Mouse (Mus musculus) hindbrain, embryonic 15.5 days (tissue): ENCODE measurements around the gene Xylt1. TPM values are rescaled to one million over a fixed set of nuclear protein-coding genes. Genes with fewer than 3 reads are reported as not detected.
A peak's percentile ranks its signal among the peaks of the same experiment; 100 is the strongest.

ENCODE experiments used
- ATAC-seq: fragments of 200-750 bp; cut with Nextera tagmentation; 2 replicates; pipeline ENCODE4 v1.8.0; 2017; ENCODE audit warnings: low read depth, moderate number of reproducible peaks, moderate TSS enrichment; ENCODE audit not compliant: low FRiP score
- H3K27ac ChIP-seq: fragments of 300-500 bp; sonication (generic); replicated peaks from 2 replicates; pipeline ENCODE4 v1.5.1; 2015; ENCODE audit warnings: mild to moderate bottlenecking, inconsistent platforms
- H3K27me3 ChIP-seq: fragments of 300-500 bp; sonication (generic); 2 replicates; pipeline ENCODE4 v1.6.1; 2015; ENCODE audit warnings: control low read depth, inconsistent platforms
- H3K36me3 ChIP-seq: fragments of 300-500 bp; sonication (generic); 2 replicates; pipeline ENCODE4 v1.6.1; 2015; ENCODE audit warnings: control low read depth, inconsistent platforms
- H3K4me1 ChIP-seq: fragments of 300-500 bp; sonication (generic); replicated peaks from 2 replicates; pipeline ENCODE4 v1.6.1; 2015; ENCODE audit warnings: control low read depth, inconsistent platforms
- H3K4me2 ChIP-seq: fragments of 300-500 bp; sonication (generic); 2 replicates; pipeline ENCODE4 v1.6.1; 2015; ENCODE audit warnings: moderate library complexity, mild to moderate bottlenecking, inconsistent platforms
- H3K4me3 ChIP-seq: fragments of 300-500 bp; sonication (generic); 2 replicates; pipeline ENCODE4 v1.5.1; 2015; ENCODE audit warnings: mild to moderate bottlenecking, inconsistent platforms
- H3K9ac ChIP-seq: fragments of 300-500 bp; sonication (generic); 2 replicates; pipeline ENCODE4 v1.6.1; 2015; ENCODE audit warnings: inconsistent platforms
- H3K9me3 ChIP-seq: fragments of 300-500 bp; sonication (generic); 2 replicates; pipeline ENCODE4 v1.6.1; 2016; ENCODE audit warnings: control low read depth, inconsistent platforms
- WGBS: fragments of 180-500 bp; shearing (Covaris S2); methylation state at CpG from one replicate; pipeline ENCODE4 v1.1.7; 2015; 5-methylcytosine and 5-hydroxymethylcytosine counted together
- polyA plus RNA-seq: library from polyadenylated mRNA; unstranded; fragments of >200 nt; fragmentation: Nextera tagmentation; extraction: Ambion mirVana; gene quantifications from 2 replicates; pipeline ENCODE4 v1.2.1, GENCODE M21; 2015

Xylt1 gene
- polyA plus RNA-seq, 1 experiment from 2014 or later: 4.0 TPM

DNA sequence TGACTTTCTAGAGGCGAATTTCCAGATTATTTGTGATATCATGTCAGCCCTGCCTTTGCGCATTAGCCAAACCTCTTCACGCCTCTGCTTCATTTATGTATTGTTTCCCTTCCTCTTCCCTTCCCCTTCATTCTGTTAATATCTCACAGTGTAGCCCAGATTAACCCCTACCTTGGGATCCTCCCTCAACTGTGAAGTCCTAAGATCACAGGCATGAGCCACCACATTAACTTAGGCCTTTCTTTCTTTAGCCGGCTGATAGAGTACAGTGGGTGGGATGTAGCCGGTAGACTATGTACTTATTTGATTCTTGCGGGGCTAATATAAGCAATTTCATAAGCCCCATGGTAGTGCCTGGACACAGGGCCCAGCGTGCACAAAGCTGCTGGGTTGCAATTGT lies 62.4 kb downstream of the Xylt1 start:
- Histone ChIP-seq H3K36me3 (no peaks in the 10 kb centered on the region), H3K9ac (no peak overlapping the region), H3K4me2 (no peak overlapping the region), H3K4me3 (no peak overlapping the region), H3K4me1 (peaks cover 15% of the 10 kb centered on the region), H3K27me3 (no peaks in the 10 kb centered on the region), H3K27ac (no peak overlapping the region), H3K9me3 (no peaks in the 10 kb centered on the region)
- 90% methylated on average over 7 of the region's 7 CpGs for WGBS
- ATAC-seq: no peak

DNA sequence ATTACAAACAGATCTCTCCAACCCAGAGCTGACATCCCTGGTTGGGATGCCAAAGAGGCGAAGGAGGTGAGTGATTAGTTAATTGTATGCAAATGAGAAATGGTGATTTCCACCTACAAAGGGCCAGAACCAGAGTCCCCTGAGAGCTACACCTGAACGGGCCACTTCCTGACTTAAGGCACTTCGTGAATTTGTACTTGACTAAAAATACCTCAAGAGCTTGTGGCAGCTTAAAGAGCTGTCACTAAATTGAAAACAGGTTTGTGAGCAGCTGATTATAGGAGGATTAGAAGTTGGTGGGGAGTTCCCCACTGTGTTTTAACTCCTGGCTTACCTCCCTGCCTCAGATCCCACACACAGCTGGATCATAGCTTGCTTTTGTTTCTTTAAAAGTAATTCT lies 64.7 kb downstream of the Xylt1 start:
- Histone ChIP-seq H3K27ac (no peak overlapping the region), H3K4me3 (no peak overlapping the region), H3K4me2 (no peak overlapping the region), H3K4me1 (no peaks in the 10 kb centered on the region), H3K9me3 (no peaks in the 10 kb centered on the region), H3K36me3 (no peaks in the 10 kb centered on the region), H3K9ac (no peak overlapping the region), H3K27me3 (no peaks in the 10 kb centered on the region)
- WGBS: 47% methylated on average over 3 of the region's 3 CpGs
- ATAC-seq: no peak

DNA sequence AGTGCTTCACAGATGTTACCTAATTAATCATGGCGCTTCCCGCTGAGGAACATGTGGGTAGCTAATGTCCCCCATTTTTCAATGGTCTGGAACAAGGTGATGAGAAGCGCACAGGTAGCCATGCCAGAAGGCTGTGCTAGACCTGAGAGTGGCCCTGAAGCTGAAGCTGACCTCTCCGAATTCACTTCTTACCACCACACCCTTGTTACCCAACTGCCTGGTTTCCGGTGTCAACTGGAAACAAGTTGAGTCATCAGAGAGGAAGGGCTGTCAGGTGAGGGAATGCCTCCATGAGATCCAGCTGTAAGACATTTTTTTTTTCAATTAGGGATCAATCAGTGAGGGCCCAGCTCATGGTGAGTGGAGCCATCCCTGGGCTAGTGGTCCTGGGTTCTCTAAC lies 68.8 kb downstream of the Xylt1 start:
- Histone ChIP-seq H3K4me3 (no peak overlapping the region), H3K9ac (no peak overlapping the region), H3K4me1 (peaks cover 20% of the 10 kb centered on the region), H3K27ac (no peak overlapping the region), H3K9me3 (no peaks in the 10 kb centered on the region), H3K27me3 (no peaks in the 10 kb centered on the region), H3K36me3 (no peaks in the 10 kb centered on the region), H3K4me2 (no peak overlapping the region)
- WGBS: 89% methylated on average over 5 of the region's 5 CpGs
- ATAC-seq: no peak

DNA sequence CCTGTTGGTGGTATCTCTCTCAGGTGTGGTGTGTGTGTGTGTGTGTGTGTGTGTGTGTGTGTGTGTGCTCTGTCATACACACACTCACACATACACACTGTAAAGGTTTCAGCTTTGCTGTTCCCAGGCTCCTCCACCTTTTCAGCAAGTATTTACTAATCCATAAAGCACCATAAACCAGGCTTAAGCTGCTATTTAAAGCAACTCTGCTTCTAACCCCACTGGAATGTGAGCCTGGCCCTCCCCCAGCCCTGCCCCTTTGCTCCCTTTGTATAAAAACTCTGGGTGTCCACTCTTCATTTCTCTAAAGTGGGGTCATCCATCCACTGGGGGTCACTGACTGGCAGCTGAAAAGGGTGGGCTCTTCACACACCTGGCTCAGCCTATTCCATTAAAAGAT lies 70.4 kb downstream of the Xylt1 start:
- no peak for ATAC-seq
- no peak overlapping the region for H3K27ac ChIP-seq
- no peaks in the 10 kb centered on the region for H3K36me3 ChIP-seq
- H3K4me2 ChIP-seq: no peak overlapping the region
- no peak overlapping the region for H3K4me3 ChIP-seq
- no peak overlapping the region for H3K9ac ChIP-seq
- no peaks in the 10 kb centered on the region for H3K27me3 ChIP-seq
- H3K9me3 ChIP-seq: no peaks in the 10 kb centered on the region
- peaks cover 20% of the 10 kb centered on the region for H3K4me1 ChIP-seq

DNA sequence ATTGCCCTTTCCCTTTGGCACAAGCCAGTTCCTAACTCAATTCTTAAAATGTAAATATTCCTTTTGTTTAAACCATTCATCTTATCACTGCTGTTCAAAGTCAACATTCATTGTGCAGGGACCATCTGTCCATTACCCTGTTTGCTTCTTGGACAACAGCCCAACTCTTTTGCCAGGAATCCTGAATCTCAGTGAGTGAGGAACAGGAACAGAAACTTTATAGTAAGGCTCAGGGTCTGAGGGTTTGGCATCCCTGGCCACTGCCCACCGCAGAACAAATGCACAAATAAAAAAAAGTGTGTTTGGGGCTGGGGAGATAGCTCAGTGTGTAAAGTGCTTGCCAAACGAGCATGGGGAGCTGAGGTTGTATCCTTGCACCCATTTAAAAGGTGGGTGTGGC lies 71.5 kb downstream of the Xylt1 start:
- 45% methylated on average over 2 of the region's 2 CpGs for WGBS
- ATAC-seq: no peak
- H3K9me3 ChIP-seq: no peaks in the 10 kb centered on the region
- H3K9ac ChIP-seq: no peak overlapping the region
- H3K27me3 ChIP-seq: no peaks in the 10 kb centered on the region
- H3K27ac ChIP-seq: no peak overlapping the region
- peaks cover 20% of the 10 kb centered on the region for H3K4me1 ChIP-seq
- H3K4me3 ChIP-seq: no peak overlapping the region
- no peaks in the 10 kb centered on the region for H3K36me3 ChIP-seq
- H3K4me2 ChIP-seq: no peak overlapping the region

DNA sequence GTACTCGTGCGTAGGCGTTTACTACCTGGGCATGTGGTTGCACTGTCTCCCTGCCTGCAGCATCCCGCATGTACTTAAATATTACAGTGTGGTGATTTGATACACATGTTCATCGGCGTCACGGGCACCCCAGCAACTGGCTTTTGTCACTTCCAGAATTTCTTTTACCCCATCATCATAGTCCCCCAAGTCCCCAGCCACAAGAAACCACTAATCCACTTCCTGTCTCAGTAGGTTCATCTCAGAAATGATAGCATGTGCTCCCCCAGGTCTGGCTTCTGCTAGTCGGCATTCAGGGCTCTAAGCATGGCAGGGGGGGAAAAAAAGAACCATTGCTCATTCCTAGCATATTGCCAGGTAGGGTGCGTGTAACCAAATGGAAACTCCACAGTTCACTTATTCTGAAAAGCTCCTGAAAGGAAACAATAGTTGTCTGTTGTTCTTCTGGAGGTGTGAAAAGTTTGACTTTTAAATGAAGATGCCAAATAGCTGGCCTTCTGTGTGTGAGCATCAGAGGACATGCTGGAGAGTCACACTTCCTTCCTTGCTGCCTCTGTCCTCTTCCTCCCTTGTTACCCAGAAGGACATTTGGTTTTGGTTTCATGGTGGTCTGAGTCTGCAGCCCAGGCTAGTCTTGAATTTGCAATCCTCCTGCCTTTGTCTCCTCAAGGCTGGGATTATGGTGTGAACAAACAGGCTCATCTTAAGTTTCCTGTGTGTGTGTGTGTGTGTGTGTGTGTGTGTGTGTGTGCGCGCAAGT lies 74.2 kb downstream of the Xylt1 start:
- WGBS: 91% methylated on average over 11 of the region's 11 CpGs
- no peaks in the 10 kb centered on the region for H3K9me3 ChIP-seq
- H3K4me3 ChIP-seq: no peak overlapping the region
- no peaks in the 10 kb centered on the region for H3K36me3 ChIP-seq
- H3K4me1 ChIP-seq: peaks cover 20% of the 10 kb centered on the region
- no peak overlapping the region for H3K27ac ChIP-seq
- no peak overlapping the region for H3K4me2 ChIP-seq
- H3K9ac ChIP-seq: no peak overlapping the region
- ATAC-seq: no peak
- H3K27me3 ChIP-seq: no peaks in the 10 kb centered on the region

DNA sequence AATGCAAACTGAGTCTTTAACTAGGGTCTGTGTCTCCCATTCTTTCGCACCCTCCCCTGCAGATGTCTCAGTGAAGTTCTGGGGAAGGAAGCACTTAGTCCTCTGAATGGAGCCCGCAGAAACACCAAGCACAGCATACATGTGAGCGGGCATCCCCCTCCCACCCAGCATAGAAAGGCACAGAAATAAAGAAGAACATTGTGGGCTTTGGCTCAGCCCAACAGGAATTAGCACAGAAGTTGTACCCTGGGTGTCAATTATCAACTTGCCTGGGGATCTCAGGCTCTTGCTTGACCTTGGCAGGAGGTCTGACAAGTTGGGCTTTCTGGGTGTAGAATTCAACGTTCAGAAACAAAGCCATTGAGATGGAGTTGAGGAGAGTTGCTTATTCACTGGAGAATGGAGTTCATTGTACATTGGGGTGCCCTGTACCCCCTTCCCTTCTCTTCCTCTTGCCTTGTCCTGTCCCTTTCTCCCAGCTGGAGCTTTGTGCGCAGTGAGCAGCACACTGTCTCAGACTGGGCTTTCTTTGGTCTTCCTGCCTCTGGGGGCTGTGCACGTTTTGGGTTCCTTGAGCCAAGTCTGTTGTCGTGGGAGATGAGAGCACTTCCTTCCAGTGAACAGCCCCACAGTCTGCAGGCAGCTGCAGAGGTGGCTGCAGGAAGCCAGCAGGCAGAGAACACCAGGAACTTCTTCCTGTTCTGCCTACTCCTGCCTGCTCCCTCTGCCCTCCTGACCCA lies 81.6 kb downstream of the Xylt1 start:
- peak overlapping the region; percentile 65 for H3K27ac ChIP-seq
- H3K4me1 ChIP-seq: peaks cover 19% of the 10 kb centered on the region; the same call in 1 of the 2 replicates
- no peaks in the 10 kb centered on the region for H3K36me3 ChIP-seq
- H3K27me3 ChIP-seq: no peaks in the 10 kb centered on the region
- H3K9ac ChIP-seq: no peak overlapping the region
- H3K9me3 ChIP-seq: no peaks in the 10 kb centered on the region
- peak; percentile 96 for ATAC-seq
- no peak overlapping the region for H3K4me2 ChIP-seq
- no peak overlapping the region for H3K4me3 ChIP-seq
- WGBS: 55% methylated on average over 7 of the region's 7 CpGs

DNA sequence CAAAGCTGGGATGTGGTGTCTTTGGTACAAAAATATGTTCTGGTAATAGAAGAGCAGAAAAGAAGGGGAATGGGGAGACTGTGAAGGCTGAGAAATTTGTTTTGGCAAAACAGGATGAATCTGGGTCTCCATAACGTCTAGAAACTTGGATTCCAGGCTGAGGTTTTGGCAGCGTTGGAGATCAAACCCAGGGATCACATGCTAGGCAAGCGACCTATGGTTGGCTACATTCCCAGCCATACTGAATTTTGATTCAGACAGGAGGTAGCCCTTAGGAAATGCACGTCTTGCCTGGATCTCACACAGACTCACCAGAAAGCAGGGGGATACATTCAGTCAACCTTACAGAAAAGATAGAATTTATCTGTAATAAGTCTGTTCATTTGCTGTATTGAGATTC lies 84.2 kb downstream of the Xylt1 start:
- WGBS: 47% methylated on average over 4 of the region's 4 CpGs
- ATAC-seq: no peak
- H3K4me1 ChIP-seq: peaks cover 19% of the 10 kb centered on the region; the same call in 1 of the 2 replicates
- no peaks in the 10 kb centered on the region for H3K9me3 ChIP-seq
- no peak overlapping the region for H3K4me2 ChIP-seq
- no peak overlapping the region for H3K9ac ChIP-seq
- no peak overlapping the region for H3K4me3 ChIP-seq
- no peaks in the 10 kb centered on the region for H3K27me3 ChIP-seq
- H3K36me3 ChIP-seq: no peaks in the 10 kb centered on the region
- peak overlapping the region; percentile 21; the same call in 1 of the 2 replicates for H3K27ac ChIP-seq

DNA sequence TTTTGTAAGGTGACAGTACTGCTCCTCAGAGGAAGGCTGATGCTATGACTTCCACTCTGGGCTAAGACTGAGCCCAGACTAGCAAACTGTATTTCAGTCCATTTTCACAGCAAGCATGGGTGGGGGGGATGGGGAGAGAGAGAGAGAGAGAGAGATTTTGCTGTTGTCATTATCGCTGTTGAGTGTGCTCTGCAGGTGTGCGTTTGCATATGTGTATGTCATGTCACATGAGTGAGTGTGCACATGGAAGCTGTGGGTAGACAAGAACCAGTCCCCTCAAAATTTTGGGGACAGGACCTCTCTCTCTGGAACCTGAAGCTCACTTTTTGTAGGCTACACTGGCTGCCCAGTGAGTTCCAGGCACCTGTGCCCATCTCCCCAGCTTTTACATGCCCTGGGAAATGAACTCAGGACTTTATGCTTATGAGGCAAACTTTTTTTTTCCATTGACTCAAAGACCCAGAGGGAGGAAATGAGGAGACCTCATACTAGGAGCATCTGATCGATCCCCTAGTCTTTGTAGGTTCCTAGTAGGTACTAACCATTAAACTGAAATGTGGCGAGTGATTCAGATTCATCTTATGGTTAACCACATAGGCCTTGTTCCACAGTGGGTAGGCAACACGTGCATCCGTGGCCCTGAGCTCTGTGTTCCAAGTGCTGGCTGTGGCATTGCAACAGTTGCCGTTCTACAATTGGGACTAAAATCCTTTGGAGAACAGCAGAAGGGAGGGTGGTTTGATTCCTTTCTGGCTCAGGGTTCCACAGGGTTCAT lies 85.4 kb downstream of the Xylt1 start:
- Histone ChIP-seq H3K9me3 (no peaks in the 10 kb centered on the region), H3K4me2 (no peak overlapping the region), H3K4me1 (peaks cover 19% of the 10 kb centered on the region; the same call in 1 of the 2 replicates), H3K36me3 (no peaks in the 10 kb centered on the region), H3K27ac (no peak overlapping the region), H3K9ac (no peak overlapping the region), H3K4me3 (no peak overlapping the region), H3K27me3 (no peaks in the 10 kb centered on the region)
- 89% methylated on average over 7 of the region's 7 CpGs for WGBS
- no peak for ATAC-seq

DNA sequence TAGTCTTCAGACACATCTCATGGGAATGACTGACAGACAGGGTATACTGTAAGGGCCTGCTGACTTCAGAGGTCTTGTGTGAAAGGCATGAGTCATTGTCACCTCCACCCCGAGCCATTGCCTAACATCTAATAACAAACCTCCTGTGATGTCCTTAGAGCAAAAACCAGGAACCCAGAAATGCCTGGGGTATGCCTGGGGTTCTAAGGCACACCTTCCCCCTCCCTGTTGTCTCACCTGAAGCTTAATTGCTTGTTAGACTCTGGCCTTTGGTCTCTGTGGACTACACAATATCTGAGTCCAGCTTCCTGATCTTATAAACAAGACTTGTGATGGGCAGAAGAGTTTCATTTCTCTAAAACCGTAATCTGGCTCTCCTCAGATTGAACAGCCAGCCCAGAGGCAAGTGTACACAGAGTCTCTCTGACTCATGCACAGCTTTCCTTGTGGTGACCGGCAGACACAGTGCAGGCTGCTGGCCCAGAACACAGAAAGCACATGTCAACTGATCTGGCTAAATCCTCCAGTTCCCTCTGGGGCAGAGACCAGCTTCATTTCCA lies 89.5 kb downstream of the Xylt1 start:
- Histone ChIP-seq H3K4me3 (no peak overlapping the region), H3K4me1 (peaks cover 33% of the 10 kb centered on the region), H3K9ac (no peak overlapping the region), H3K9me3 (no peaks in the 10 kb centered on the region), H3K27ac (no peak overlapping the region), H3K36me3 (no peaks in the 10 kb centered on the region), H3K4me2 (no peak overlapping the region), H3K27me3 (no peaks in the 10 kb centered on the region)
- no peak for ATAC-seq
- 83% methylated on average over 3 of the region's 3 CpGs for WGBS

DNA sequence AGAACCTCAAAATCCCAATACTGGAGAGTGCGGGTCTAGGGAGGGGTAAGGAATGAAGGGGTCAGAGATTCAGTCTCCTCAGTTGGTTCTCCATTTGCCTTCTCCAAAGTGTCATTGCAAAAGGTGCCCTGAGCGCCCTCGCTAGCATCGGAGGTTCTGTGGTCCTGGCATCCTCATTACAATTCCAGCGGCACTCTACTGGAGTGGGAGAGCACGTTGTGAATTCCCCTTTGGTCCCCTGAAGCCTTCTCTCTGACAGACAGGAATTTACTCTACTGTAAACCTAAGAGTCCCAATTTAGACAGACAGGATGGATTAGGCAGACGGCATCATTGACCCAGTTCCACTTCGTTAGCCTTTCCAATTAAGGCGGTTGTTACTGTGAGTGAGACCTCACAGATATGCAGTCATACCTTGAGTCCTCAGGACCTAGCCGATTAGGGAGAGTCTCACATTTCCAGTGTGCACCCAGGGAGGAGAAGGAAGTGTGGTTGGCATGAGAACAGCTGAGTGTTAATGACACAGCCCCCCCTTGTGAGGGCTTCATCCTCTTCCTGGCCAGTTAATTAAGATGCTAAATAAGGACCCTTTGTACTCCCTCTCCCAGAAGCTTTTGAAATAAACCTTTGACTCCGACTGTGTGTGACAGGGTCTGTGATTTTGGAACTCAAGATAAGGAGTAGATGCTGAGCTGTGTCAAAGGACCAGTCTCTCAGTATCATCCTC lies 91.4 kb downstream of the Xylt1 start:
- Histone ChIP-seq H3K9ac (no peak overlapping the region), H3K4me3 (no peak overlapping the region), H3K4me1 (peaks cover 32% of the 10 kb centered on the region), H3K4me2 (no peak overlapping the region), H3K36me3 (no peaks in the 10 kb centered on the region), H3K27me3 (no peaks in the 10 kb centered on the region), H3K27ac (peak overlapping the region; percentile 72), H3K9me3 (no peaks in the 10 kb centered on the region)
- peak; percentile 56 for ATAC-seq
- WGBS: 28% methylated on average over 11 of the region's 11 CpGs
